Mouse (Mus musculus) testis, adult 2 months (tissue): Measurements from ENCODE around the gene Ppp1r15a.

ENCODE experiments used
- CTCF ChIP-seq: fragments of 200-500 bp; IDR thresholded peaks from 2 replicates; pipeline ENCODE4 v1.5.1; 2012; ENCODE audit warnings: low read depth, mild to moderate bottlenecking, inconsistent platforms, low read length, moderate library complexity; ENCODE audit not compliant: control insufficient read depth, insufficient read depth, insufficient replicate concordance
- POLR2A ChIP-seq: fragments of 200-500 bp; IDR thresholded peaks from 2 replicates; pipeline ENCODE4 v1.6.1; 2012; ENCODE audit warnings: low read depth, mild to moderate bottlenecking, inconsistent platforms, low read length, moderate library complexity; ENCODE audit not compliant: control insufficient read depth

- no peak for TF ChIP-seq CTCF
- TF ChIP-seq POLR2A: no peak
These were observed 13.0 kb upstream of the Ppp1r15a start for GRCm38 (mm10) chr7:45539095-45539494.
